Mouse (Mus musculus) macrophage (primary cell): Measurements from ENCODE around the gene Ambra1. TPM values are rescaled to one million over a fixed set of nuclear protein-coding genes. Genes with fewer than 3 reads are reported as not detected.

ENCODE experiments used
- H3K27ac ChIP-seq: fragments of 350-480 bp; formaldehyde crosslinking; 2 replicates; pipeline ENCODE4 v1.9.0; 2021
- H3K36me3 ChIP-seq: fragments of 350-480 bp; formaldehyde crosslinking; 2 replicates; pipeline ENCODE4 v1.9.0; 2021; ENCODE audit errors: inconsistent target
- H3K4me3 ChIP-seq: fragments of 350-480 bp; formaldehyde crosslinking; 2 replicates; pipeline ENCODE4 v1.9.0; 2021; ENCODE audit errors: inconsistent target
- H3K79me2 ChIP-seq: fragments of 350-480 bp; formaldehyde crosslinking; 2 replicates; pipeline ENCODE4 v1.9.0; 2021; ENCODE audit errors: inconsistent target
- WGBS: methylation state at CpG from one replicate; pipeline ENCODE4 v1.1.7; 2026; ENCODE audit warnings: inconsistent platforms; ENCODE audit not compliant: missing documents; 5-methylcytosine and 5-hydroxymethylcytosine counted together
- polyA plus RNA-seq: library from polyadenylated mRNA; stranded (reverse); fragments of 250-400 nt; gene quantifications from 3 replicates; pipeline ENCODE4 v1.2.4, GENCODE M21; 2018; ENCODE audit warnings: inconsistent platforms

Gene Ambra1
- polyA plus RNA-seq, 1 experiment from 2014 or later = 25.2 TPM

DNA sequence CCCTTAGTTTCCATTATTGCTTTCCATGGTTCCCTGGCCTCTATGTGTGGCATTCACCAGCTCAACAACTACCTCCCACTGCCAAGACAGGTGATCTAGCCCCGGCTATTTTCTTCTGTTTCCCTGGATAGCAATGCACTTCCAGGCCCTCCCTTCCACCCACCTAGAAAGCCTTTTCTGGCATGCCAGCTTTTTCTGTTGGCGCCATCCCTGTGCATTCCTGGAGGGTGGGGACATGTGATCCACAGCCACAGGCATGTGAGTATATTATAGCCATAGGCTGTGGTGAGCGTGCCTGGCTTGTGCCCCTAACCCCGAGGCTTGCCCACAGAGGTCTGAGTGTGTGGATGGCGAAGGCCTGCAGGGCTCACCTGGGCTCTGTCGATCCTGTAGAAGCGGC lies 206.2 kb downstream of the Ambra1 start:
- Histone ChIP-seq H3K36me3 (peaks cover 85% of the 10 kb centered on the region), H3K4me3 (no peak overlapping the region), H3K27ac (no peak overlapping the region), H3K79me2 (peaks cover 31% of the 10 kb centered on the region)
- 95% methylated on average over 7 of the region's 7 CpGs for WGBS

DNA sequence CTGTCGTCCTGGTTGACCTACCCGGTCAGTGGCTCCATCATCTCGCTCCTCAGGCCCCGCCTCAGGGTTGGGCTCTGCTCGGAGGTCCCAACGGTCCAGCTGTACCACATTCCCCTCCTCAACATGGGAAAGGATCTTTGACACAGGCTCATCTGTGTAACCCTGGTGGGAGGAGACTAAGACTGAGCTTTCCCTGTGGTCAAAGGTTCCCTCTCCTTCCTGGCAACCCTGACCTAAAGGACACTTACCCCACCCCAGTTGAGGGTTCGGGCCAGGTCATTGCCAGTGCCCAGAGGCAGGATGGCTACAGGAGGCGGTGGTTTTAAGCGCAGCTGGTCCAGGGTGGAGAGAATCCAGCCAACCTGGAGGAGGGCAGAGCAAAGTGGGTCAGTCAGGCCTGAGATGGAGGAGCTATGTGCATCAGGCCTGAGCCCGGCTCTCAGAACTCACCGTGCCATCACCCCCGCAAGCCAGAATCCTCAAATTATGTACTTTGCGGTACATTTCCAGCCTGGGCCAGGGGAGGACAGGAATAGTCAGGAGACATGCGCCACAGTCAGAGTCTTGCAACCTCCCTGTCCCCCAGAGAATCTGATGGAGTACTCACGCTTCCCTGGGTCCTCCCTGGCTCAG lies 209.5 kb downstream of the Ambra1 start:
- peaks cover 91% of the 10 kb centered on the region for H3K36me3 ChIP-seq
- peaks cover 64% of the 10 kb centered on the region for H3K79me2 ChIP-seq
- no peak overlapping the region for H3K4me3 ChIP-seq
- no peak overlapping the region for H3K27ac ChIP-seq
- 96% methylated on average over 15 of the region's 15 CpGs for WGBS

DNA sequence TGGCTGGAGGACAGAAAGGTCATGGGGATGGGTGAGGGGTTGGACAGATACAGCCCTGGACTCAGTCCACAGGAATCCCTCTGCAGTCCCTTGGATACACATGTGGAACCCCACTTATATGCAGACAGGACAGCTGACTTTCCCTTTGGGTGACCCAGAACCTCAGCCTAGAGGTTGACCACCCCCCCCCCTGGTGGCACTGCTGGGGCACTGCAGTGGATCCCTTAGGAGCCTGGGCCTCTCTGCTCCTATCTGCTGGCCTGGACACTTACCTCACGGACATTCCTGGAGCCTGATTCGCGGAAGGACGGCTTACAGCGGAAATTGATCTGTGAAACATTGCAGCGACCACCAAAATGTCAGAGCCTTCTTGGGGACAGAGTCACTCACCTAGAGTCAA lies 212.4 kb downstream of the Ambra1 start:
- Histone ChIP-seq H3K4me3 (no peak overlapping the region), H3K36me3 (peaks cover 62% of the 10 kb centered on the region), H3K27ac (no peak overlapping the region), H3K79me2 (peaks cover 93% of the 10 kb centered on the region)
- WGBS = 94% methylated on average over 6 of the region's 6 CpGs

DNA sequence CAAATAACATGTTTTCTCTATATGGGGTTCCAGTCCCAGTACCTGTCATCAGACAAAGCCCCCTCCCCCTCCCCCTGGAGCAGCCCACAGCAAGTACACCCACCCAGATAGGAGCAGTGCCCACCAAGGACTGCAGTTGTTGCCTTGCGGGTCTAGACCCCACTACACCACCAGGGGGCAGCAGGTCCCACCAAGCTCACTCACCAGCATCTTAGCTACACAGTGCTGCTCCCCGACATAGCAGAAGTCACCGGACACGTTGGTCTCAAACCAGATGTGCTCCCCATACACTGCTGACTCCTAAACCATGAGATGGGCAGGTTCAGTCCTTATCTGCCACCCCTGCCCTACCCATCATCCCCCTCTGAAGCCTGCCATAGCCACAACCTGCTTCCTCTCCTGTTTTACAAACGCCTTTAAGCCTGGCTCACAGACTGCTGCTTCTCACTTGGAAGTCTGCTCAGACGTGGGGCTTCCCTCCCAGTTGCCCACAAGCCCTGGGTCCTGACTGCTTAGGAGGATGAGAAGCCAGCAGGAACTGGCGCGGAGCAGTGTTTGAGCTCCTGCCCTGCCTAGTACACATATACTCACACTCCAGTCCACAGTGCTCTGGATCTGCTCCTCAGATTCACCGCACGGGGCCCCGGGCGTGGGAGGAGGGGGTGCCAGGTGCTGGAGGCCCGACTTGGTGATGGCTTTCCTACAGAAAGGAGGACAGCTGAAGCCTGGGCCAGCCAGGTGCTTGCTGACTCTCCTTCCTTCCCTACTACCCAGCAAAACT lies 214.4 kb downstream of the Ambra1 start:
- H3K36me3 ChIP-seq = peaks cover 42% of the 10 kb centered on the region
- 61% methylated on average over 11 of the region's 13 CpGs for WGBS
- H3K4me3 ChIP-seq = no peak overlapping the region
- H3K79me2 ChIP-seq = peaks cover 96% of the 10 kb centered on the region
- H3K27ac ChIP-seq = no peak overlapping the region

DNA sequence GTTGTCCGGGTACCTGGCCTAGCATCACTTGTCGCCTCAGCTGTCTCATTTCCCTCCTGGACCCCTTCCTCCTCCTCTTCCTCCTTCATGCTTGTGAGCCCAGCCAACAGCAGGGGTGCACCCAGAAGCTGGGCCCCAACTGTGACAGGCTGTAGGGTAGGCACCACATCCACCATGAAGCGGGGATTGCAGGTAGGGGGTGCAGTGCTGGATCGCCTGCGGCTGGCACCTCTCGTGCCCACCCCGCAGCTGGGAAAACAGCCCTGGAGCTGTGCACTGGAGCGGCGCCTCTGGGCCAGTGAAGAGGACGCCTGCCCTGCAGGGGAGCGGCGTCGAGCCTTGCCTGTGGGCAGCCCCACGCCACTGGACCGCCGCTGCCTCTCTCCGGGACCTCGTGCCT lies 215.5 kb downstream of the Ambra1 start, which contains the start of gene Gm9821:
TSS of gene Gm9821 (plus strand) at position 221 of the 400 bp plus-strand sequence.
- H3K4me3 ChIP-seq = no peak within 1 kb of the TSS

DNA sequence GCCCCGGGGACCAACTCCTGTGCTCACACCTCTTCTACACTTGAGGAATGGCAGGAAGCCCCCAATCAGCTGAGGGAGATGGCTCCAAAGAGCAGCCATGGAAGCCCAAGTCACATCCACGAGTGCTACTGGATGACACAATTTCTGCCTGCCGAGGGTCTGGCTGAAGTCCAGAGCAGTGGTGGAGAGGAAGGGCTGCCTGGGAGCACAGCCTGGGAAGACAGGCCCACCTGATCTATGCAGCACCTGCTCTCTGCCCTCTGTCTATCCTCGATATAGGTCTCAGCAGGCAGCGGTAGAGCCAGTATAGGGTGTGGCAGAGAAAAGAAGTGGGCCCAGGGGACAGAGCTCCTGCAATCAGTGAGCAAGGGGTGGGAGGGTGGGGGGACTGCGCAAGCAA lies 216.9 kb downstream of the Ambra1 start:
- WGBS = 54% methylated on average over 6 of the region's 6 CpGs

More for the DNA sequence above, 215.5 kb downstream of the Ambra1 start, which contains the start of gene Gm9821:
- Histone ChIP-seq H3K27ac (peak within 1 kb of the TSS; percentile 91), H3K36me3 (peaks cover 30% of the 10 kb centered on the region), H3K79me2 (peaks cover 96% of the 10 kb centered on the region)
- 94% methylated on average over 18 of the region's 18 CpGs for WGBS

DNA sequence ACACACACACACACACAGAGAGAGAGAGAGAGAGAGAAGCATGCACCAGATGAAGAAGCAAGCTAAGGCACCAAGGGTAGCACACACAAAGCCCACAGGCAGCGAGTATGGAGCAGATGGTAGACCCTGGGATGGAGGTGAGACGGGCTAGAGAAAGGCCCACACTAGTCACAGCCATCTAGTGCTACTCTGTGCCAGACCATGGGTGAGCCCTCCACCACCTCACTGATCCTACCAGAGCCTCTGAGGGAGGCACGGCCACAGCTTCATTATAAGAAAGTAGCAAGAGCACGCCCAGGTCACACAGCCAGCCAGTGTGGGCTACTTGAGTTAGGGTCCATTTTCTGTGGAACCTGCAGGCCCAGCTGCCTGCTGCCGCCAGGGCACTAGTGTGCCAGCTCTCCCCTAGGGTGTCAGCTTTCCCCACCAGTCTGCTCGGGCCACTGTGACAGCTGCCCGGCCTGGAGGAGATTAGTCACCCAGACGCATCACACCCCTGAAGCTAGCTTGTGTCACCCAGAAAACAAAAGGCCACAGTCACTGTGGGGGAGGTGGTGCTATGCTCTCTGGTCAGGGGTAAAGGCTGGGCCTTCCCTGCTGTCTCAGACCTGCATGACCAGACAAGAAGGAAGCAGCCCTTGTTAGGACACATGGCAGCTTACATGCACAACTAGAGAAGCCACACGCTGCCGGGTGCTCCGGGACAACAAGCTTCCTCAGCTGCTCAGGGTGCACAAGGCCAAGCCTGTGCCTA lies 217.6 kb downstream of the Ambra1 start:
- peaks cover 14% of the 10 kb centered on the region; the same call in 1 of the 2 replicates for H3K36me3 ChIP-seq
- WGBS = 24% methylated on average over 11 of the region's 11 CpGs
- peaks cover 96% of the 10 kb centered on the region for H3K79me2 ChIP-seq
- peak overlapping the region; percentile 91 for H3K27ac ChIP-seq
- H3K4me3 ChIP-seq = peak overlapping the region; percentile 36

More for the DNA sequence above, 216.9 kb downstream of the Ambra1 start:
- Histone ChIP-seq H3K27ac (peak overlapping the region; percentile 91), H3K36me3 (peaks cover 20% of the 10 kb centered on the region; the same call in 1 of the 2 replicates), H3K4me3 (no peak overlapping the region), H3K79me2 (peaks cover 96% of the 10 kb centered on the region)

DNA sequence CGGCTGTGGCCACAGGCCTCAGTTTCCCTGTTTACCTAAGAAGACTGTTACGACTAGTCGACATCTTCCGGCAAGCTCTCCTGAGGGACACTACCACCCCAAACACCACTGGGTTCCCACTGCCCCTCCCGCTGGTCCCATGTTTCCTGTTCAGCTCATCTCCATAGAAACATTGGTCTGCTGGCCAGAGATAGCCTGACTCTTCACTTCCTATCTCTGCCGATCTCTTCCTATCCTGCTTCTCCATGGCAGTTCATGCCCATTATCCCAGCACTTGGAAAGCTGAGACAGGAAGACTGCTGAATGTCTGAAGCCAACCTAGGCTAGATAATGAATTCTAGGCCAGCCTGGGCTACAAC lies 218.2 kb downstream of the Ambra1 start:
- peaks cover 96% of the 10 kb centered on the region for H3K79me2 ChIP-seq
- peak overlapping the region; percentile 91 for H3K27ac ChIP-seq
- 2% methylated on average over 4 of the region's 6 CpGs for WGBS
- H3K36me3 ChIP-seq = peaks cover 9% of the 10 kb centered on the region; the same call in 1 of the 2 replicates
- peak overlapping the region; percentile 36 for H3K4me3 ChIP-seq

DNA sequence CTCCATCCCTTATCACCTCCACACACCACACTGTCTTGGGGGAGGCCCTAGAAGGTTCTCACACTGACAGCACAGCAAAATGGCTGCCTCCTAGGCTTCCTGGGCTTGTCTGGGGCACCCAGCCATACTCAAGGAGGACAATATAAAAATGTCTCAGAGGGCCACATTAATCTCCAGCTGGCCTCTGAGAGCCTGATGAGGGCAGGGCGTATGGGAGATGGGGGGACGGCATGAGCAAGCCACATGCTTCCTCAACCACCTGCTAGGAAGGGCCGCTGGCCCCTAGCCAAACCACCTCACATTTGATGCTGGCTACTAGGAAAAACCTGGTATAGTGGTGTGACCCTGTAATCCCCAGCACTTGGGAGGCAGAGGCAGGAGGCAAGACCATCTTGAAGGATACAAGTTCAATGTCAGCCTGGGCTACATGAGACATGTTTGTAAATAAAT lies 218.9 kb downstream of the Ambra1 start:
- Histone ChIP-seq H3K27ac (peak overlapping the region; percentile 91), H3K79me2 (peaks cover 96% of the 10 kb centered on the region), H3K36me3 (peaks cover 2% of the 10 kb centered on the region; the same call in 1 of the 2 replicates), H3K4me3 (peak overlapping the region; percentile 36)
- 21% methylated on average over 3 of the region's 3 CpGs for WGBS

DNA sequence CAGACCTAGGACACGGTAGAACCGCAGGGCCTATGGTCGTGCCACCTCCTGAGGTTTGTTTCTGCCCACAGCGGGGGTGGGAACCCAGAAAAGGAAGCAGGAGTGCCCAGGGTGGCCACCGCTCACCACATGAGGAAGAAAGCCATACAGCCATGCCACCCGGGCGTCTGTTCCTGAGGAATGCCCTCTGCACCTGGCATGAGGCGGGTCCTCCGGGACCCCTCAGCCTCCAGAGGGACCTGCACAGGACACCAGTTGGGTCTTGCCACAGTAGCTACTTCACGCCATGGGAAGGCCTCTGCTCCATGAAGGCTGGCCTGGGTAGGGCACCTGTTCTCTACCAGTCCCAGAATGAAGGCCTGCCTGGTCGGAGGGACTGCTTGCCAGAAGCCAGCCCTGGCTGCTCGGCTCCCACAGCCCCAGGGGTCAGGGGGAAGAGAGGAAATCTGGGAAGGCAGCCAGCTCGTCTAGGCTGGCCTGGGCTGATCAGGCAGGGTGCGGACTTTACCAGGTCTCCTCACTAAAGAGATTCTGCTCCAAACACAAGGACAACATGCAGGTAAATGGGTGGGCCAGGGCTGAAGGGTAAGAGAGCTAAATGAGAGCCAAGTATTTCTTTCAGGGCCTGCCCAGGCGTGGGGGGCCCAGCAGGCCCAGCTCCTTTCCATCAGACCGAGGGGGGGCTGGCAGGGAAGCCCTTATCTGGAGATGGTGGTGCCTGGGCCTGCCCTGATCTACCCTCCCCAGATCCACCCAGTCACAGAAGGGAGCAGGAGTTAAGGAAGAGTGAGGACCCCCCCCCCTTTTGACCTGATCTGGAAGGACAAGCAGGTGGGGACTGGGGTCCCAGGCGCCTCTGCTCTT lies 219.7 kb downstream of the Ambra1 start:
- WGBS = 6% methylated on average over 17 of the region's 17 CpGs
- Histone ChIP-seq H3K27ac (peak overlapping the region; percentile 91), H3K36me3 (no peaks in the 10 kb centered on the region), H3K79me2 (peaks cover 96% of the 10 kb centered on the region), H3K4me3 (peak overlapping the region; percentile 36)

DNA sequence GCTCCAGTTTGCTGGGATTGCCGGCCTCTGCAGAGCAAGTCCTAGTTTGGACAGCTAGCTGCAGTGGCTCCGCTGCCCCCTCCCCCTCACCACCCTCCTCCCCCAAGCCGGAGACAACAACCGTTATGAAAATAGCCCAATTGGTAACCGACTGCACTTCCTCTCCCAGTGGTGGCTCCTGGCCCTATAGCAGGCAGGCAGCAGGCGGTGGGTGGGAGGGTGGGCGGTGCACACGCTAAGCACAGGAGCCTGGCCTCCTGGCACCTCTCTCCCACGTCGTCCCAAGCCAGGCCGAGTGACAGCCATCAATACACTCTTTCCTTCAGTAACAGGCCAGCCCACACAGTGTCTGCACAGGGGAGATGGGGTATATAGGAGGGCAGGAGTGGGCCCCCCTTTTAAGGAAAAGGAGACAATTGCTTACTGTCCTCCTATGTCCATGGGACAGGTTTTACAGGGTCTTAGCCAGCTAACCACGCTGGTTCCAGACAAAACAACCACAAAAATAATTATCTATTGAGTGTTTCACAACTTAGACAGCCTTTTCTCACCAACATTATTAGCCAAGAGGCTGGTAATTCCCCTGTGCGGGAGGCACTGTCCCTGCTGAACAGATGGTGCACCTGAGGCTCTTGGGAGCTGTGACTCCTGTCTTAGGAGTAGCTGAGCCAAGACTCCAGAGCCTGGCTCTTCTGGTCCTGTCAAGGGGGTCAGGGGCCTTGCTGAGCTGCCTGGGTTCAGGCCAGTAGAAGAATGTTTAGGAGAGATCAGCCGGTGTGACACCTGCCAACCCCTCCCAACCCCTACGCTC lies 220.5 kb downstream of the Ambra1 start:
- peaks cover 96% of the 10 kb centered on the region for H3K79me2 ChIP-seq
- H3K36me3 ChIP-seq = no peaks in the 10 kb centered on the region
- H3K27ac ChIP-seq = peak overlapping the region; percentile 91
- H3K4me3 ChIP-seq = peak overlapping the region; percentile 36
- WGBS = under 1% methylated on average over 12 of the region's 15 CpGs

DNA sequence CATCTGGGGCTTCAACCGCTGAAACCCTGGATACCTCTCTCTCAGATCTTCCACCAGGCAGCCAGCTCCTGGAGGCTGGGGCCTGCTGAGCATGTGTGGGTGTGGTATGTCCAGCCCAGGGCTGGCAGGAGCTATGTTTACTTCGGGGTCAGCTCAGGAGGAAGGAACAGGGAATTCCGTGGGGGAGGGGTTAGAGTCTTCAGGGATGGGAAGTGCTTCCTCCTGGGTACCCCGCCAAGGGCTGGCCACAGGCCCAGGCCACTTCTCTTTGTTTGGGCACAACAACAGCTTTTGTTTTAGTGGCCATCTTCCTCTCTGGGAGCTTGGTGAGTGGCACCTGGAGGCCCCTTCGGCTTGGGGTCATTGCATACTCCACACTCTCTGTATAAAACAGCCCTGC lies 223.9 kb downstream of the Ambra1 start:
- H3K4me3 ChIP-seq = no peak overlapping the region
- peaks cover 100% of the 10 kb centered on the region for H3K79me2 ChIP-seq
- H3K27ac ChIP-seq = peak overlapping the region; percentile 5; the same call in 1 of the 2 replicates
- no peaks in the 10 kb centered on the region for H3K36me3 ChIP-seq
- WGBS = 32% methylated on average over 5 of the region's 5 CpGs

DNA sequence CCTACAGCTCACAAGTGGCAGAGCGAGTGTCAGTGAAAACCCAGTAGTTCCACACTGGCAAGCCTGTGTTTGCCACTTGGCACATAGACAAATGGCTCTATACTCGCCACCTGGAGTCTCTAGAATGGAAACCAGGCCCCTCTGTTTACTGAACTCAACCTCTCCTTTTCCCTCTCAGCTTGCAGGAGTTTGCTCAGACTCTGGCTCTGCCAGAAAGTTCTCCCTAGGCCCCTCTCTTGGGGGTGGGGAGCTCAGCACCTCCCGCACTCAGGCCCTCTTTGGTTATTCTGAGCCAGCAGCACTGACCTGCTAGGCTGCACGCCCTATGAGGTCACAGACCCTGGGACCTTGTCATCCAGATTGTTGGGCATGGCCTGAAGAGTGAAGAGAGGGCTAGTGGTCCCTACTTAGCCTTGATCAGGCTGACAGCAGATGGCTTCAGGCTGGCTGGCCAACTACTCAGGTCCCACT lies 225.2 kb downstream of the Ambra1 start:
- no peak overlapping the region for H3K4me3 ChIP-seq
- H3K79me2 ChIP-seq = peaks cover 100% of the 10 kb centered on the region
- WGBS = 96% methylated on average over 4 of the region's 4 CpGs
- H3K36me3 ChIP-seq = no peaks in the 10 kb centered on the region
- H3K27ac ChIP-seq = no peak overlapping the region
